Mouse (Mus musculus) intestine, embryonic 14.5 days (tissue): ENCODE results near the gene Timm9. TPM values are rescaled to one million over a fixed set of nuclear protein-coding genes. Genes with fewer than 3 reads are reported as not detected.
"Not testable (repeated sequence)": the region's sequence is repeated elsewhere in the genome, so short reads cannot be mapped to it uniquely, and the experiment has no call there.

Source experiments
- ATAC-seq: fragments of 200-750 bp; cut with Nextera tagmentation; replicated peaks from 2 replicates; pipeline ENCODE4 v1.8.0; 2017; ENCODE audit warnings: low read depth, moderate number of reproducible peaks, moderate TSS enrichment, moderate library complexity; ENCODE audit not compliant: low FRiP score, low TSS enrichment
- DNase-seq: peaks from one replicate; pipeline ENCODE4 v3.0.0-alpha.2; 2018; ENCODE audit warnings: low spot score
- H3K27ac ChIP-seq: fragments of 300-500 bp; sonication (generic); 2 replicates; pipeline ENCODE4 v1.5.1; 2014; ENCODE audit warnings: low read depth, mild to moderate bottlenecking, control low read depth
- H3K27me3 ChIP-seq: fragments of 300-500 bp; sonication (generic); replicated peaks from 2 replicates; pipeline ENCODE4 v1.6.1; 2014; ENCODE audit warnings: low read length, control low read depth; ENCODE audit not compliant: control insufficient read depth, insufficient read depth
- H3K36me3 ChIP-seq: fragments of 300-500 bp; sonication (generic); 2 replicates; pipeline ENCODE4 v1.6.1; 2014; ENCODE audit warnings: low read length, control low read depth; ENCODE audit not compliant: control insufficient read depth, insufficient read depth
- H3K4me1 ChIP-seq: fragments of 300-500 bp; sonication (generic); replicated peaks from 2 replicates; pipeline ENCODE4 v1.6.1; 2014; ENCODE audit warnings: low read length, control low read depth, mixed read lengths; ENCODE audit not compliant: control insufficient read depth, insufficient read depth
- H3K4me2 ChIP-seq: fragments of 300-500 bp; sonication (generic); 2 replicates; pipeline ENCODE4 v1.6.1; 2014; ENCODE audit warnings: low read length
- H3K4me3 ChIP-seq: fragments of 300-500 bp; sonication (generic); 2 replicates; pipeline ENCODE4 v1.5.1; 2014; ENCODE audit warnings: low read depth, low read length, control low read depth, mixed read lengths
- H3K9ac ChIP-seq: fragments of 300-500 bp; sonication (generic); 2 replicates; pipeline ENCODE4 v1.6.1; 2014; ENCODE audit warnings: mild to moderate bottlenecking, low read length
- H3K9me3 ChIP-seq: fragments of 300-500 bp; sonication (generic); 2 replicates; pipeline ENCODE4 v1.6.1; 2016; ENCODE audit warnings: low read length, control low read depth; ENCODE audit not compliant: control insufficient read depth
- WGBS: fragments of 180-500 bp; shearing (Covaris S2); extraction: QIAGEN DNeasy Blood & Tissue Kit; methylation state at CpG from one replicate; pipeline ENCODE4 v1.1.7; 2014; 5-methylcytosine and 5-hydroxymethylcytosine counted together
- polyA plus RNA-seq: library from polyadenylated mRNA; unstranded; fragments of >200 nt; fragmentation: Nextera tagmentation; extraction: Ambion mirVana; gene quantifications from 2 replicates; pipeline ENCODE4 v1.2.1, GENCODE M21; 2014

Timm9 gene
- polyA plus RNA-seq, 1 experiment from 2014 or later = 108 TPM

DNA sequence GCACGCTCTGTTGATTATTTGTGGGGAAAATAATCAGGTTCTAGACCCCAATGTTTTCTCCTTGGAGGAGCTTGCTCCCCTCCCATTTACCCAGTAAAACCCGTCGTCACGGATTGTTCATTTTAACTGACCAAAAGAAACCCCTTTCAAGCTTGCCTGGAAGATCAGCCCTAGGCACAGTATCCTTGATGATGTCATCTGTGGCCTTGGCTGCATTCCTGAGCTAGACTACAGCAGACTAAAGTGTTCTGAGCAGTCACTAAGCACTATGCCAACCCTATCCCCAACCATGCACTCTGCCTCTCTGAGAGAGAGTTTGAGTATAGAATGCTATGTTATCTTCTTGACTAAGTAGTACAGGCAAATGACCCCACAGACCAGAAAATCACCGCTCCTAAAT, 20.1 kb downstream of the Timm9 start:
- no peak for DNase-seq
- no peaks in the 10 kb centered on the region for H3K4me1 ChIP-seq
- H3K27ac ChIP-seq = no peak overlapping the region
- no peaks in the 10 kb centered on the region for H3K27me3 ChIP-seq
- H3K4me2 ChIP-seq = no peak overlapping the region
- no peak for ATAC-seq
- H3K9ac ChIP-seq = no peak overlapping the region
- no peaks in the 10 kb centered on the region for H3K36me3 ChIP-seq
- no peaks in the 10 kb centered on the region for H3K9me3 ChIP-seq
- H3K4me3 ChIP-seq = no peak overlapping the region
- WGBS = 79% methylated on average over 5 of the region's 5 CpGs

DNA sequence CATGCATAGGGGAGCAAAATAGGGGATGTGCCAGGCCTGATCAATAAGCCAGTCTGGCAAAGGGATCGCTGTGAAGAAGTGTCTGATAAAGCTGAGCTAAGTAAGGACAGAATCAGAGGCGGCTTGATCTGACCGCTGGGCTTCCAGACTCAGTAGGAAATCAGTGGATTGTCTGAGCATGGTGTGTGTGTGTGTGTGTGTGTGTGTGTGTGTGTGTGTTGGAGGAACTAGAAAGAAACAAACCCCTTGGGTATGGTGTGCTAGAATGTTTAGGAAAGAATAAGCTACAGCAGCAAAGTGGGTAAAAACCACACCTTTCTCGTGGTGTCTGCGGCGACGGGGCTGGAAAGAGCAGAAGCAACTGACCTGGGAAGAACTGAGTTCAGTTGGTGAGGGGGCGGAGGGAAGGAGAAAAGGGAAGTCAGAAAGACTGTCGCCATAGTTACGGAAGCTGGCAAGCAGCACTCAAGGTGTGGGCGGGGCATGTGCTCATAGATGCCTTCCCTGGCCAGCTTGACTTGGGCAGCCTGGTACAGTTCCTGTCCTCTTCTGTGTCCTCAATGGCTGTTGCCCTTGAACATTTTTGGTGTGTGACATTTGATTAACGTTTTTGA, 22.7 kb downstream of the Timm9 start:
- H3K27me3 ChIP-seq = no peaks in the 10 kb centered on the region
- no peaks in the 10 kb centered on the region for H3K36me3 ChIP-seq
- no peak overlapping the region for H3K9ac ChIP-seq
- H3K4me3 ChIP-seq = no peak overlapping the region
- DNase-seq (no peak), ATAC-seq (no peak; the same call in 1 of the 2 replicates)
- H3K4me1 ChIP-seq = no peaks in the 10 kb centered on the region
- 25% methylated on average over 12 of the region's 12 CpGs for WGBS
- no peak overlapping the region for H3K4me2 ChIP-seq
- no peak overlapping the region for H3K27ac ChIP-seq
- no peaks in the 10 kb centered on the region for H3K9me3 ChIP-seq

DNA sequence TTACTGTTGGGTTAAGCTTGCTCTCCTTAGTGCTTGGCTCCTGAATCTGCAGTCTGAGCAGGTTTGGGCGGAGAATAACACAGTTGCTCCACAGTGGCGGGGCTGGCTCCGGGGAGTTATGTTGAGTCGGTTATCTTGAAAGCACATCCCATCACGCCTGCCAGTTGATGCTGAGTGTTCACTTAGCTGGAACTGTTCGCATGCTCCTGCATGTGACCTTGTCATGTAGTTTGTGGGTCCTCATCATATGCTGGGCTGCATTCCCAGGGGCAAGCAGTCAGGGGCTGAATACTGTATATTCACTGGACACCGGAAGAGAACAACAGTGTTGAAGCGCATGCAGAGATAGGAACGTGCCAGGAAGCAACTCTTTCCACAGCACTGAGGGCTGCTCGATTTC, 23.4 kb downstream of the Timm9 start:
- H3K9ac ChIP-seq = no peak overlapping the region
- ATAC-seq (no peak), DNase-seq (no peak)
- no peaks in the 10 kb centered on the region for H3K27me3 ChIP-seq
- no peaks in the 10 kb centered on the region for H3K9me3 ChIP-seq
- no peaks in the 10 kb centered on the region for H3K36me3 ChIP-seq
- 71% methylated on average over 10 of the region's 10 CpGs for WGBS
- no peak overlapping the region for H3K4me3 ChIP-seq
- H3K4me2 ChIP-seq = no peak overlapping the region
- no peaks in the 10 kb centered on the region for H3K4me1 ChIP-seq
- H3K27ac ChIP-seq = no peak overlapping the region

GRCm38 (mm10) chr12:71111331-71111730, 25.2 kb downstream of the Timm9 start, which contains the start of gene Tomm20l:
Gene Tomm20l (plus strand): TSS chr12:71111428.
- peak within 1 kb of the TSS; percentile 51 for H3K4me2 ChIP-seq
- no peak within 1 kb of the TSS for H3K27ac ChIP-seq
- no peaks in the 10 kb centered on the region for H3K27me3 ChIP-seq
- no peaks in the 10 kb centered on the region for H3K4me1 ChIP-seq
- peak; percentile 63 for ATAC-seq
- H3K4me3 ChIP-seq = peak within 1 kb of the TSS; percentile 17
- no peaks in the 10 kb centered on the region for H3K36me3 ChIP-seq
- peak; percentile 64 for DNase-seq
- no peaks in the 10 kb centered on the region for H3K9me3 ChIP-seq
- 13% methylated on average over 33 of the region's 33 CpGs for WGBS
- H3K9ac ChIP-seq = peak within 1 kb of the TSS; percentile 10; the same call in 1 of the 2 replicates

- Histone ChIP-seq H3K4me2 (no peak overlapping the region), H3K9me3 (no peaks in the 10 kb centered on the region), H3K27ac (no peak overlapping the region), H3K27me3 (no peaks in the 10 kb centered on the region), H3K4me3 (no peak overlapping the region), H3K9ac (no peak overlapping the region), H3K36me3 (no peaks in the 10 kb centered on the region), H3K4me1 (no peaks in the 10 kb centered on the region)
- ATAC-seq (no peak), DNase-seq (no peak)
- 84% methylated on average over 6 of the region's 6 CpGs for WGBS
These were observed 29.2 kb downstream of the Timm9 start for GRCm38 (mm10) chr12:71107216-71107771.

- 80% methylated on average over 4 of the region's 4 CpGs for WGBS
- not testable (repeated sequence) for H3K4me3 ChIP-seq, H3K9ac ChIP-seq, H3K27ac ChIP-seq, H3K27me3 ChIP-seq, H3K4me2 ChIP-seq, H3K4me1 ChIP-seq, H3K36me3 ChIP-seq, ATAC-seq, DNase-seq, H3K9me3 ChIP-seq
These were observed 32.2 kb downstream of the Timm9 start for GRCm38 (mm10) chr12:71104275-71104674.

DNA sequence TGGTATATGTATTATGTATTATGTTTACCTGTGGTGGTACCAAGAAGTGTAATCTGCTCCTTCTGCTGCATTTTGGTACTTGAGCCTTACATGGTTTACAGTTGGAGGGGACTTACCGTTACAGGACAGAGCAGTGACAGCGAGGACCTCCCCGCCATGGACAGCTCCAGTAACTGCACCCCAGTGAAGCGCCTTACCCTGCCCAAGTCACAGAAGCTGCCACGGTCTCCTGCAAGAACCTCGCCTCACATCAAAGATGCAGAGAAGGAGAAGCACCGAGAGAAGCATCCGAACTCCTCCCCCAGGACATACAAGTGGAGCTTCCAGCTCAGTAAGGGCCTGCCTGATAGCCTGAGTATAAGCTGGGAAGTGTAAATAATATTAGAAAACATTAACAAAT, 50.2 kb downstream of the Timm9 start:
- H3K9me3 ChIP-seq = no peaks in the 10 kb centered on the region
- no peaks in the 10 kb centered on the region for H3K4me1 ChIP-seq
- H3K27ac ChIP-seq = no peak overlapping the region
- ATAC-seq = no peak
- H3K9ac ChIP-seq = no peak overlapping the region
- H3K4me3 ChIP-seq = no peak overlapping the region
- peaks cover 30% of the 10 kb centered on the region for H3K36me3 ChIP-seq
- no peak for DNase-seq
- H3K4me2 ChIP-seq = no peak overlapping the region
- WGBS = 93% methylated on average over 8 of the region's 8 CpGs
- H3K27me3 ChIP-seq = no peaks in the 10 kb centered on the region
